Mouse (Mus musculus): ENCODE measurements around the gene P2rx4.

Gene P2rx4

GRCm38 (mm10) chr5:122704571-122704970 lies 2.8 kb upstream of the P2rx4 start:
- peak; percentile 51 to 75 for DNase-seq

GRCm38 (mm10) chr5:122705174-122705573 lies 2.2 kb upstream of the P2rx4 start:
- no peak for DNase-seq

GRCm38 (mm10) chr5:122706917-122707275 lies 448 bp upstream of the P2rx4 start:
- DNase-seq, result no peak

- DNase-seq, result no peak
Measured at GRCm38 (mm10) chr5:122708819-122709218, 1.5 kb downstream of the P2rx4 start.

GRCm38 (mm10) chr5:122715723-122716122 lies 8.4 kb downstream of the P2rx4 start:
- DNase-seq, result no peak

- no peak for DNase-seq
Measured at GRCm38 (mm10) chr5:122716793-122717192, 9.4 kb downstream of the P2rx4 start.

- no peak for DNase-seq
Measured at GRCm38 (mm10) chr5:122718400-122718799, 11.1 kb downstream of the P2rx4 start.

GRCm38 (mm10) chr5:122719168-122719567 lies 11.8 kb downstream of the P2rx4 start:
- DNase-seq, result no peak

- DNase-seq, result no peak
Measured at GRCm38 (mm10) chr5:122725453-122725852, 18.1 kb downstream of the P2rx4 start.

- peak; percentile 57 to 80 for DNase-seq
Measured at GRCm38 (mm10) chr5:122726068-122726467, 18.7 kb downstream of the P2rx4 start.

GRCm38 (mm10) chr5:122726595-122726994 lies 19.3 kb downstream of the P2rx4 start:
- no peak for DNase-seq

- no peak for DNase-seq
Measured at GRCm38 (mm10) chr5:122727096-122727495, 19.8 kb downstream of the P2rx4 start.

- peak in 1 of 2 experiments; percentile 54 for DNase-seq
Measured at GRCm38 (mm10) chr5:122730776-122731175, 23.4 kb downstream of the P2rx4 start.

GRCm38 (mm10) chr5:122731321-122731720 lies 24.0 kb downstream of the P2rx4 start:
- DNase-seq, result peak; percentile 72 to 81

- DNase-seq, result peak; percentile 42 to 68
Measured at GRCm38 (mm10) chr5:122731991-122732673, 24.8 kb downstream of the P2rx4 start.

- DNase-seq, result no peak
Measured at GRCm38 (mm10) chr5:122733881-122734280, 26.5 kb downstream of the P2rx4 start.

- DNase-seq, result no peak
Measured at GRCm38 (mm10) chr5:122735853-122736252, 28.5 kb downstream of the P2rx4 start.

GRCm38 (mm10) chr5:122736761-122737160 lies 29.4 kb downstream of the P2rx4 start:
- no peak for DNase-seq

- no peak for DNase-seq
Measured at GRCm38 (mm10) chr5:122743880-122744422, 36.6 kb downstream of the P2rx4 start.

GRCm38 (mm10) chr5:122747950-122748349 lies 40.6 kb downstream of the P2rx4 start:
- DNase-seq, result no peak

GRCm38 (mm10) chr5:122754477-122754876 lies 47.1 kb downstream of the P2rx4 start:
- no peak for DNase-seq

- no peak for DNase-seq
Measured at GRCm38 (mm10) chr5:122755620-122756019, 48.3 kb downstream of the P2rx4 start.

GRCm38 (mm10) chr5:122756144-122756543 lies 48.8 kb downstream of the P2rx4 start:
- no peak for DNase-seq

- DNase-seq, result peak; percentile 79 to 87
Measured at GRCm38 (mm10) chr5:122756680-122757079, 49.3 kb downstream of the P2rx4 start.
